Mouse (Mus musculus): ENCODE measurements around the gene Fam161a. TPM values are rescaled to one million over a fixed set of nuclear protein-coding genes. Genes with fewer than 3 reads are reported as not detected.
A peak's percentile ranks its signal among the peaks of the same experiment; 100 is the strongest.

Fam161a gene
- 2.9 and 4.0 TPM in 2 replicates for polyA plus RNA-seq (2016; fragmentation: Nextera tagmentation; extraction: Ambion mirVana)

- peaks cover 11% of the 10 kb centered on the region for H3K4me1 ChIP-seq (replicated peaks)
- under 1% methylated on average over 22 of the region's 22 CpGs for WGBS
- H3K9me3 ChIP-seq = no peaks in the 10 kb centered on the region
- H3K4me3 ChIP-seq = peak within 1 kb of the TSS; percentile 72
- 0 out of 2 replicates have a peak, but pooled peaks cover 3% of the 10 kb centered on the region for H3K27me3 ChIP-seq (ENCODE audit: insufficient read depth, poor library complexity, severe bottlenecking)
- H3K27ac ChIP-seq = peak within 1 kb of the TSS; percentile 93
- H3K36me3 ChIP-seq = peaks cover 29% of the 10 kb centered on the region
- peak; percentile 75 for DNase-seq (ENCODE audit: low spot score)
Measured at GRCm38 (mm10) chr11:23007481-23008180, at the start of gene Fam161a. Gene Fam161a, plus strand, starts transcription at chr11:23007531.

GRCm38 (mm10) chr11:22957791-22958374 is 49.4 kb upstream of the Fam161a start:
- Histone ChIP-seq H3K27me3 (ENCODE audit: insufficient read depth, poor library complexity, severe bottlenecking) (no peaks in the 10 kb centered on the region), H3K4me1 (replicated peaks) (no peaks in the 10 kb centered on the region), H3K27ac (no peak overlapping the region), H3K36me3 (peaks cover 33% of the 10 kb centered on the region), H3K9me3 (no peaks in the 10 kb centered on the region), H3K4me3 (no peak overlapping the region)
- WGBS = 92% methylated on average over 4 of the region's 4 CpGs
- no peak for DNase-seq (ENCODE audit: low spot score)

- 84% methylated on average over 1 of the region's 1 CpGs for WGBS
- Histone ChIP-seq H3K4me1 (replicated peaks) (no peaks in the 10 kb centered on the region), H3K27me3 (ENCODE audit: insufficient read depth, poor library complexity, severe bottlenecking) (no peaks in the 10 kb centered on the region), H3K36me3 (peaks cover 16% of the 10 kb centered on the region), H3K27ac (no peak overlapping the region), H3K9me3 (peaks cover 11% of the 10 kb centered on the region), H3K4me3 (no peak overlapping the region)
- DNase-seq (ENCODE audit: low spot score) = no peak
Measured at GRCm38 (mm10) chr11:22962101-22962500, 45.2 kb upstream of the Fam161a start.

GRCm38 (mm10) chr11:22964401-22964800 is 42.9 kb upstream of the Fam161a start:
- Histone ChIP-seq H3K27ac (no peak overlapping the region), H3K36me3 (peaks cover 29% of the 10 kb centered on the region), H3K4me1 (replicated peaks) (no peaks in the 10 kb centered on the region), H3K9me3 (peaks cover 20% of the 10 kb centered on the region), H3K27me3 (ENCODE audit: insufficient read depth, poor library complexity, severe bottlenecking) (no peaks in the 10 kb centered on the region), H3K4me3 (no peak overlapping the region)
- no peak for DNase-seq (ENCODE audit: low spot score)
- 81% methylated on average over 4 of the region's 4 CpGs for WGBS

- DNase-seq (ENCODE audit: low spot score) = no peak
- Histone ChIP-seq H3K27ac (no peak overlapping the region), H3K36me3 (peaks cover 31% of the 10 kb centered on the region), H3K27me3 (ENCODE audit: insufficient read depth, poor library complexity, severe bottlenecking) (no peaks in the 10 kb centered on the region), H3K4me1 (replicated peaks) (no peaks in the 10 kb centered on the region), H3K9me3 (peaks cover 22% of the 10 kb centered on the region), H3K4me3 (no peak overlapping the region)
- WGBS = 82% methylated on average over 4 of the region's 4 CpGs
Measured at GRCm38 (mm10) chr11:22965503-22965902, 41.8 kb upstream of the Fam161a start.

- H3K27ac ChIP-seq = no peak overlapping the region
- peaks cover 49% of the 10 kb centered on the region for H3K9me3 ChIP-seq
- H3K4me1 ChIP-seq (replicated peaks) = peaks cover 15% of the 10 kb centered on the region; the same call in 1 of the 2 replicates
- H3K4me3 ChIP-seq = no peak overlapping the region
- H3K27me3 ChIP-seq (ENCODE audit: insufficient read depth, poor library complexity, severe bottlenecking) = no peaks in the 10 kb centered on the region
- WGBS = 70% methylated on average over 6 of the region's 6 CpGs
- H3K36me3 ChIP-seq = peaks cover 64% of the 10 kb centered on the region
- no peak for DNase-seq (ENCODE audit: low spot score)
Measured at GRCm38 (mm10) chr11:22969486-22969885, 37.8 kb upstream of the Fam161a start.

GRCm38 (mm10) chr11:22970546-22970945 is 36.8 kb upstream of the Fam161a start:
- H3K36me3 ChIP-seq = peaks cover 64% of the 10 kb centered on the region
- WGBS = 95% methylated on average over 1 of the region's 1 CpGs
- no peaks in the 10 kb centered on the region for H3K27me3 ChIP-seq (ENCODE audit: insufficient read depth, poor library complexity, severe bottlenecking)
- H3K9me3 ChIP-seq = peaks cover 49% of the 10 kb centered on the region
- no peak overlapping the region for H3K27ac ChIP-seq
- peaks cover 24% of the 10 kb centered on the region for H3K4me1 ChIP-seq (replicated peaks)
- no peak overlapping the region for H3K4me3 ChIP-seq
- no peak for DNase-seq (ENCODE audit: low spot score)

- H3K27ac ChIP-seq = peak within 1 kb of the TSS; percentile 80
- peaks cover 39% of the 10 kb centered on the region for H3K9me3 ChIP-seq
- peaks cover 63% of the 10 kb centered on the region for H3K36me3 ChIP-seq
- no peaks in the 10 kb centered on the region for H3K27me3 ChIP-seq (ENCODE audit: insufficient read depth, poor library complexity, severe bottlenecking)
- 50% methylated on average over 56 of the region's 56 CpGs for WGBS
- H3K4me3 ChIP-seq = peak within 1 kb of the TSS; percentile 60
- H3K4me1 ChIP-seq (replicated peaks) = peaks cover 35% of the 10 kb centered on the region
- DNase-seq (ENCODE audit: low spot score) = peak; percentile 46
Measured at GRCm38 (mm10) chr11:22971835-22972709, 35.3 kb upstream of the Fam161a start, which contains the start of gene Zrsr1. Gene Zrsr1, plus strand, starts transcription at chr11:22972005.

- Histone ChIP-seq H3K36me3 (peaks cover 63% of the 10 kb centered on the region), H3K27me3 (ENCODE audit: insufficient read depth, poor library complexity, severe bottlenecking) (no peaks in the 10 kb centered on the region), H3K4me1 (replicated peaks) (peaks cover 35% of the 10 kb centered on the region), H3K9me3 (peaks cover 30% of the 10 kb centered on the region), H3K27ac (peak overlapping the region; percentile 80), H3K4me3 (peak overlapping the region; percentile 60)
- WGBS = 53% methylated on average over 45 of the region's 46 CpGs
- DNase-seq (ENCODE audit: low spot score) = peak; percentile 73
Measured at GRCm38 (mm10) chr11:22972746-22973526, 34.4 kb upstream of the Fam161a start.

GRCm38 (mm10) chr11:22973599-22973998 is 33.7 kb upstream of the Fam161a start:
- no peak for DNase-seq (ENCODE audit: low spot score)
- WGBS = 47% methylated on average over 14 of the region's 14 CpGs

GRCm38 (mm10) chr11:22978215-22978614 is 29.1 kb upstream of the Fam161a start:
- Histone ChIP-seq H3K9me3 (peaks cover 8% of the 10 kb centered on the region; the same call in 1 of the 2 replicates), H3K4me1 (replicated peaks) (peaks cover 48% of the 10 kb centered on the region)
- WGBS = 92% methylated on average over 3 of the region's 3 CpGs

More at GRCm38 (mm10) chr11:22973599-22973998, 33.7 kb upstream of the Fam161a start:
- Histone ChIP-seq H3K27ac (peak overlapping the region; percentile 77), H3K9me3 (peaks cover 29% of the 10 kb centered on the region), H3K36me3 (peaks cover 62% of the 10 kb centered on the region), H3K4me1 (replicated peaks) (peaks cover 38% of the 10 kb centered on the region), H3K27me3 (ENCODE audit: insufficient read depth, poor library complexity, severe bottlenecking) (no peaks in the 10 kb centered on the region), H3K4me3 (peak overlapping the region; percentile 60)

GRCm38 (mm10) chr11:22978711-22979110 is 28.6 kb upstream of the Fam161a start:
- WGBS = 78% methylated on average over 1 of the region's 1 CpGs

More at GRCm38 (mm10) chr11:22978215-22978614, 29.1 kb upstream of the Fam161a start:
- H3K27ac ChIP-seq = no peak overlapping the region
- DNase-seq (ENCODE audit: low spot score) = no peak
- peaks cover 39% of the 10 kb centered on the region for H3K36me3 ChIP-seq
- H3K27me3 ChIP-seq (ENCODE audit: insufficient read depth, poor library complexity, severe bottlenecking) = no peaks in the 10 kb centered on the region
- no peak overlapping the region for H3K4me3 ChIP-seq

More at GRCm38 (mm10) chr11:22978711-22979110, 28.6 kb upstream of the Fam161a start:
- Histone ChIP-seq H3K9me3 (peaks cover 4% of the 10 kb centered on the region; the same call in 1 of the 2 replicates), H3K27me3 (ENCODE audit: insufficient read depth, poor library complexity, severe bottlenecking) (no peaks in the 10 kb centered on the region), H3K36me3 (peaks cover 34% of the 10 kb centered on the region), H3K4me1 (replicated peaks) (peaks cover 48% of the 10 kb centered on the region), H3K4me3 (no peak overlapping the region), H3K27ac (no peak overlapping the region)
- DNase-seq (ENCODE audit: low spot score) = no peak
